Mouse (Mus musculus): ENCODE data around the gene 4921530L21Rik. TPM values are rescaled to one million over a fixed set of nuclear protein-coding genes. Genes with fewer than 3 reads are reported as not detected.

Gene 4921530L21Rik
- total and polyA plus RNA-seq, 3 experiments: not detected

GRCm38 (mm10) chr14:95904591-95905095 is 23.6 kb downstream of the 4921530L21Rik start:
- Histone ChIP-seq H3K4me1 (ENCODE audit: control insufficient read depth in 1 of 2, insufficient read depth in 2 of 2, low read length in 2 of 2) (no peaks in the 10 kb centered on the region), H3K27me3 (ENCODE audit: control insufficient read depth in 1 of 2, insufficient read depth in 2 of 2, low read length in 2 of 2) (no peaks in the 10 kb centered on the region), H3K79me2 (ENCODE audit: control insufficient read depth, insufficient read depth, low read length, poor library complexity) (no peaks in the 10 kb centered on the region), H3K36me3 (ENCODE audit: control insufficient read depth in 1 of 2, insufficient read depth in 2 of 2, low read length in 2 of 2) (no peaks in the 10 kb centered on the region), H3K9ac (ENCODE audit: control insufficient read depth, low read depth, low read length, poor library complexity, severe bottlenecking) (no peak overlapping the region), H3K4me3 (ENCODE audit: control insufficient read depth in 1 of 2, insufficient read depth in 1 of 2, low read depth in 2 of 2, low read length in 2 of 2) (no peak overlapping the region), H3K9me3 (replicated peaks; ENCODE audit: insufficient read depth, low read length) (no peaks in the 10 kb centered on the region), H3K27ac (ENCODE audit: control insufficient read depth, low read depth, low read length) (no peak overlapping the region)
- no peak for DNase-seq (ENCODE audit: low read depth, low spot score)
- TF ChIP-seq RAD21 (IDR thresholded peaks at IDR 0.05; ENCODE audit: low read depth, low read length): no peak
- no peak for TF ChIP-seq POLR2AphosphoS2 (IDR thresholded peaks at IDR 0.05; ENCODE audit: low read length)
- TF ChIP-seq MXI1 (IDR thresholded peaks at IDR 0.05; ENCODE audit: low read depth, low read length): no peak
- no peak for TF ChIP-seq TCF12 (IDR thresholded peaks at IDR 0.05; ENCODE audit: low read depth, low read length)
- no peak for TF ChIP-seq RCOR1 (IDR thresholded peaks at IDR 0.05; ENCODE audit: low read depth, low read length)
- TF ChIP-seq ZC3H11A (IDR thresholded peaks at IDR 0.05; ENCODE audit: low read depth, low read length): no peak
- no peak for TF ChIP-seq CHD1 (IDR thresholded peaks at IDR 0.05; ENCODE audit: low read depth, low read length)
- TF ChIP-seq POLR2AphosphoS5 (IDR thresholded peaks at IDR 0.05; ENCODE audit: borderline replicate concordance, low read depth, low read length): no peak
- TF ChIP-seq ELF1 (IDR thresholded peaks at IDR 0.05; ENCODE audit: low read depth, low read length): no peak
- no peak for TF ChIP-seq KAT2A (conservative IDR thresholded peaks at IDR 0.05; ENCODE audit: low read depth, low read length)
- TF ChIP-seq TBP (IDR thresholded peaks at IDR 0.05; ENCODE audit: low read depth, low read length): no peak
- no peak for TF ChIP-seq ZMIZ1 (IDR thresholded peaks at IDR 0.05; ENCODE audit: low read depth, low read length)
- TF ChIP-seq ZKSCAN1 (IDR thresholded peaks at IDR 0.05; ENCODE audit: low read depth, low read length): no peak
- TF ChIP-seq MAX (IDR thresholded peaks at IDR 0.05; ENCODE audit: low read length): no peak
- no peak for TF ChIP-seq CTCF (IDR thresholded peaks at IDR 0.05 in 2 of 3, conservative IDR thresholded peaks at IDR 0.05 in 1 of 3; ENCODE audit: control insufficient read depth in 1 of 3, insufficient read depth in 1 of 3, low read depth in 2 of 3, low read length in 3 of 3, poor library complexity in 1 of 3, severe bottlenecking in 1 of 3)

- H3K9me3 ChIP-seq (replicated peaks; ENCODE audit: insufficient read depth, low read length): no peaks in the 10 kb centered on the region
- DNase-seq (ENCODE audit: low read depth, low spot score): no peak
- no peak overlapping the region for H3K4me3 ChIP-seq (ENCODE audit: control insufficient read depth in 1 of 2, insufficient read depth in 1 of 2, low read depth in 2 of 2, low read length in 2 of 2)
- H3K9ac ChIP-seq (ENCODE audit: control insufficient read depth, low read depth, low read length, poor library complexity, severe bottlenecking): no peak overlapping the region
- TF ChIP-seq MAFK (IDR thresholded peaks at IDR 0.05; ENCODE audit: borderline replicate concordance, low read depth, low read length): no peak
- TF ChIP-seq E2F4 (IDR thresholded peaks at IDR 0.05; ENCODE audit: borderline replicate concordance, low read depth, low read length): no peak
- no peak for TF ChIP-seq MAX (IDR thresholded peaks at IDR 0.05; ENCODE audit: low read length)
- no peak for TF ChIP-seq MXI1 (IDR thresholded peaks at IDR 0.05; ENCODE audit: low read depth, low read length)
- no peak for TF ChIP-seq TBP (IDR thresholded peaks at IDR 0.05; ENCODE audit: low read depth, low read length)
- no peak for TF ChIP-seq SMC3 (IDR thresholded peaks at IDR 0.05; ENCODE audit: low read depth, low read length)
- no peak for TF ChIP-seq HCFC1 (IDR thresholded peaks at IDR 0.05; ENCODE audit: low read depth, low read length)
- no peak for TF ChIP-seq CTCF (IDR thresholded peaks at IDR 0.05 in 2 of 3, conservative IDR thresholded peaks at IDR 0.05 in 1 of 3; ENCODE audit: control insufficient read depth in 1 of 3, insufficient read depth in 1 of 3, low read depth in 2 of 3, low read length in 3 of 3, poor library complexity in 1 of 3, severe bottlenecking in 1 of 3)
- TF ChIP-seq USF2 (IDR thresholded peaks at IDR 0.05; ENCODE audit: borderline replicate concordance in 1 of 2, insufficient read depth in 1 of 2, low read depth in 1 of 2, low read length in 2 of 2): no peak
- TF ChIP-seq MYB (IDR thresholded peaks at IDR 0.05; ENCODE audit: low read depth, low read length): no peak
- TF ChIP-seq UBTF (IDR thresholded peaks at IDR 0.05; ENCODE audit: borderline replicate concordance, insufficient read depth, low read depth, low read length): no peak
- TF ChIP-seq GATA1 (IDR thresholded peaks at IDR 0.05; ENCODE audit: low read depth, low read length): no peak
- no peak for TF ChIP-seq RCOR1 (IDR thresholded peaks at IDR 0.05; ENCODE audit: low read depth, low read length)
- TF ChIP-seq POLR2AphosphoS2 (IDR thresholded peaks at IDR 0.05; ENCODE audit: low read length): no peak
- no peak for TF ChIP-seq ZKSCAN1 (IDR thresholded peaks at IDR 0.05; ENCODE audit: low read depth, low read length)
- TF ChIP-seq MEF2A (IDR thresholded peaks at IDR 0.05; ENCODE audit: extremely low read depth, insufficient replicate concordance, low read depth, low read length, poor library complexity, severe bottlenecking): no peak
- no peaks in the 10 kb centered on the region for H3K4me1 ChIP-seq (ENCODE audit: control insufficient read depth in 1 of 2, insufficient read depth in 2 of 2, low read length in 2 of 2)
- H3K27ac ChIP-seq (ENCODE audit: control insufficient read depth, low read depth, low read length): no peak overlapping the region
- no peaks in the 10 kb centered on the region for H3K27me3 ChIP-seq (ENCODE audit: control insufficient read depth in 1 of 2, insufficient read depth in 2 of 2, low read length in 2 of 2)
- no peaks in the 10 kb centered on the region for H3K79me2 ChIP-seq (ENCODE audit: control insufficient read depth, insufficient read depth, low read length, poor library complexity)
- no peaks in the 10 kb centered on the region for H3K36me3 ChIP-seq (ENCODE audit: control insufficient read depth in 1 of 2, insufficient read depth in 2 of 2, low read length in 2 of 2)
These were observed 32.2 kb downstream of the 4921530L21Rik start for GRCm38 (mm10) chr14:95913293-95913692.
